Mouse (Mus musculus): Measurements from ENCODE around the gene Hoxa3.
A peak's percentile ranks its signal among the peaks of the same experiment; 100 is the strongest.

Gene Hoxa3

DNA sequence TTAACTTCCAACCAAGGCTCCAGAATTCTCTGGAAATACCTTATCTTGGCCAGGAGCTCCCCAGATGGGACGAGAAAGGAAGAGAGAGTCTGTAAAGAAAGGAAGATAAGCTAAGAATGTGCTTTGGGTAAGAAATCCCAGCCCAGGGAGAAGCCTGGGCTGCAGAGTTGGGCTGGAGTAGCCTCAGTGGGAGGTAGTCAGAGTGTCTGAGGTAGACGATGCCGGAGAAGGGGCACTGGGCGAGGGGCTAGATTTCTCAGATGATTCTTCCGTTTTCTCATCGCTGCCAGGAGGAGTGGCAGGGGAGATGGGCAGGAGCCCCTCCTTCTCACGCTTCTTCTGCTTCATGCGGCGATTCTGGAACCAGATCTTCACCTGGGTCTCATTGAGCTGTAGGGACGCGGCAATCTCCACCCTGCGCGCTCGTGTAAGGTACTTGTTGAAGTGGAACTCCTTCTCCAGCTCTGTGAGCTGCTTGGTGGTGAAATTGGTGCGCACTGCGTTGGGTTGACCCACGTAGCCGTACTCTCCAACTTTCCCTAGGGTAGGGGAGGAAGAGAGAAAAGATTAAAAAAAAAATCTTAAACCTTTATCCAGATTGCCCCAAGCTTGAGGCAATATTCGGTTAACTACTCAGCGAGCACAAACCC, 56.5 kb downstream of the Hoxa3 start:
- DNase-seq (ENCODE audit: low read depth, low spot score): no peak

DNA sequence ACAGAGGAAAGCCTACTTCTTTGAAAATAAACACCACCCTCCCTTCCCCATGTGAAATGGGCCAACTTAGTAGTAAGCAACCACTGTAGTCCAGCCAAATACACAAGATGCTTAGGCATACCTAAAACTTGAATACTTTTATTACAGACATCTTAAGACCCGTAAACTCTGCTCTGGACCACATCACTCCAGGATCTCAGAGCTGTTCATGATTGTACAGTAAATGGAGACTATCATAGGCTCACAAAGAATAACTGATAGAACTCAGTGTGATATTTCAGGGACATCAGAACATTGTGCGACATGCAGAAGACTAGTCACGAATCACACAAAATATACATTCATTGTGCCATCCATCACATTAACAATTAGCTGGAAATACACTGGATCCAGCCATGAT, 57.7 kb downstream of the Hoxa3 start:
- DNase-seq (ENCODE audit: low read depth, low spot score): no peak

DNA sequence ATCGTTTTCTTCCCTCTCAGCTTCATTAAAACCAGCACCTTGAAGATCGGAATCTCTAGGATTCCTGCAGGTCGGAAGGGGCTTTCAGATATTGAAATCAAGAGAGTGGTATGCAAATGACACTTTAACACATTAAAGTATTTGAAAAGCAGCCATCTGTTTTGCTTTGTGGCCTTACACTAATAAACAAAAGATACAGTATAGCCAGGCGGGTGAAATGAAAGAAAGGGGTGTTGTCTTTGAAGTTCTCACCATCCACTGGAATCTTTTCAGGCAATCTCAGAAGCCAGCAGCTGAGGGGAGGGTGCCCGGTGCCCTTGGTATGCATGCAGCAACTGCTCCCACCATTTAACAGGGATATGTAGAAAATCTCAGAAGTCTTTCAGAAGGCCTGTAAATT, 59.1 kb downstream of the Hoxa3 start:
- no peak for DNase-seq (ENCODE audit: low read depth, low spot score)

DNA sequence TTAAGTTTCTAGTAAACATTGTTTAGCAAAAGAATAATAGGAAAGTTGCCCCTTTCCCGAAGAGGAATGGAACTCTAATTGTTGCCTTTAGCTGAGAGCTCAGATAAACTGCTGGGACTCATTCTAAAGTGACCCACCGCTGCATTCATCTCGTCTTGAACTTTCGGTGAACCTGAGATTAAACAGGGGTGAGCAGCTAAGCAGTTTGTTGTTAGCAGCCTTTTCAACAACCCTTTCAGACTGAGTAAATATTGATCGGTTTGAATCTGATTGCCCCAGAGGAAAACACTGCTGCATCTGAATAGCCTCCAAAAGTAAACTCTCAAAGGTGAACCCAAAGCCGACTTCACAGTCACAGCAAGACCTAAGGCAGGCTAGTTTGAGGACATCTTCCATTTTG, 59.9 kb downstream of the Hoxa3 start:
- DNase-seq (ENCODE audit: low read depth, low spot score): no peak

DNA sequence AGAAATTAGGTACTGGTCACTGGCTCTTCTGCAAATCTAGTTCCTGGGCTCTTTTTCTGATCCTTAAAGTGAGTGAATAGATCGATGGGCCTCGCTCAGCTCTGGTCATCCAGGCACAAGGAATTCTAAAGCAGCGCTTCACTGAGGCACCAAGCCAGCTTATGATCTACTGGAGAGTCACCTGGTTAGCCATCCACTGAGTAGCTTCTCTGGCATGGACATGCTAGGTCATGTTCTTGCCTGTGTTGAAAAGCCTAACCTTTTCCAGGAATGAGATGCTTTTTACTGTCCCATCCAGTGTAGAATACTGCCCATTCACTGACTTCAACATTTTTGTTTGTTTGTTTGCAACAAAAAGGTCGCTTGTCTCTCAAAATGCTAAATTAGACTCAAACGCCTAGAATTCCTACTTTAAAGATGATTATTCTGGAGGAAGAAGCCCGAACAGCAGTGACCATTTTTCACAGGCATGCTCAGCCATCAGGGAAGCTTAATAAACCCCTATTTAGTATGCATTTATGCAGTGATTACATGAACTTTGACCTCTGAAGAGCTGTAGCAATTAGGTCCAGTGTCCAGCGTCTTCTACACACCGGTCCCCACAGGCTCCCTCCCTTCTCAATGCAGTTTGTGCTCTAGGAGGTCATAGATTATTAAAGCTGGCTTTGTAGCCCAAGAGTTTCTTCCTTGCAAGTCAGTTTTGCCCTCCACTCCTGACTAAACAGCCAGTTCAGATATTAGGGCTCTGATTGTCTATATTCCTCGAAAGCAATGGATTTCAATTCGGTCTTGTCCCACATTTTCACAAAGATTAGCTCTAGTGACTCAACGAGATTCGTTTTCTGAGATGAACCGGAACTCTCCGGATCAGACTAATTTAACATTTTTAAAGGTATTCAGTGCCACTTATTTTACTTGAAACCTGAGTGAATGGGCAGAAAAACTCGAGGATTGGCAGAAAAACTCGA, 60.6 kb downstream of the Hoxa3 start:
- no peak for DNase-seq (ENCODE audit: low read depth, low spot score)

DNA sequence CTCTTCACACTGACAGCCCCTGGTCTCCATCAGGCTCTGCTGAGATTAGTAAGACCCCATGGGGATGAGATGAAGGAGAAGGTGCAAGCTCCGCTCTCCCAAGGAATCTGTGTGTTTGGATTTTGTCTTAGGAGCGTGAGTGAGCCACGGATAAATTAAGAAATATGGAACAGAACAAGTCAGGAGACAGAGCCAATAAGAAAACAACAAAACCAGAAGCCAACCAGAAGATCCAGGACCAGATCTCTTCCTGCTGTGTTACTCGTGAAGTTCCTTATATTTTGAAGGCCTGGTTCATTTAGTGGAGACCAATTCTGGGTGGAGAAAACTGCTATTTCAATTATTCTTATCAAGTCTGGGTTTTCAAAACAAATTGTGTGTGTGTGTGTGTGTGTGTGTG, 61.6 kb downstream of the Hoxa3 start:
- no peak for DNase-seq (ENCODE audit: low read depth, low spot score)

DNA sequence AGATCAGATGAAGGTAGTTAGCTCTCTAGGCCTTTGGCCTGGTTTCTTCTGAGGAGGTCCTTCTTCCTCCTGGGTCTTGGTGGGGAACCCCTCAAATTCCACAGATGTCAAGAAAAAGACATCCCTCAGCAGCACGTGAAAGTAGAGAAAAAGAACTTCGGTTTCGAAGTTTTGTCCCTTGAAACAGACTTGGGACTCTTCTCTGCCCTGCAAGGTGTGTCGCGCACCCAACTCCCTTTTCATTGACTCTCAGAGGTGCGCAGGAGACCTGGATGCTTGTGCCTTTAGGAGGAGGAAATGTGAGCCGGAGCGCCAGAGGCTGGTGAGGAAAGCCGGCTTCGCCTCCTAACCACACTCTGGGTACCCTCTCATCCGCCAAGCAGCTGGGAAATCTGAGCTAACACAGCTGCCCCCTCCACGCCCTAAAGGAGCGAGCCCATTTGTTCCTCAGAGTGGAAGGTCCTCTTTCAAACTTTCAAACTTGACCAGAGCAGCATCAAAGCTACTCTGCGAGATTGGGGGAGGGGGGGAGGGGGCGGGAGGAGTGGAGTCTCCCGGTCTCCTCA, 62.7 kb downstream of the Hoxa3 start:
- no peak for DNase-seq (ENCODE audit: low read depth, low spot score)

DNA sequence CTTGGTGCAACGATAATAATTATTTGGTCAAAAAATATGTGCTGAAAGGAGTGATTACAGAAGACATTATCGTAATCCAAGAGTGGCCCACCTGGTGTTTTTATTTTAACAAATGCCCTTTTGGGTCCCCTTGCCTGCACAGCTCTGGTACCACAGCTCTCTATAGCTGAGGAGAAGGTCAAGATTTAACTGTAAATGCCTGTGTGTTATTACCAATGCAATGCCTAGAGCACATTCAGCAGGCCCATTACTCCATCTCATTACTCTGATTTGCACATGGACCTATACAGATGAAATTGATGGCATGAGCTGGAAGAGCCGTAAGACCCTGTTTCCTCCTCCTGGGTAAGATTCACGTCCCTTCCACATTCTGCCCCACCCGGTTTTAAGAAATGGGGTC, 74.0 kb downstream of the Hoxa3 start:
- DNase-seq (ENCODE audit: low read depth, low spot score): no peak

DNA sequence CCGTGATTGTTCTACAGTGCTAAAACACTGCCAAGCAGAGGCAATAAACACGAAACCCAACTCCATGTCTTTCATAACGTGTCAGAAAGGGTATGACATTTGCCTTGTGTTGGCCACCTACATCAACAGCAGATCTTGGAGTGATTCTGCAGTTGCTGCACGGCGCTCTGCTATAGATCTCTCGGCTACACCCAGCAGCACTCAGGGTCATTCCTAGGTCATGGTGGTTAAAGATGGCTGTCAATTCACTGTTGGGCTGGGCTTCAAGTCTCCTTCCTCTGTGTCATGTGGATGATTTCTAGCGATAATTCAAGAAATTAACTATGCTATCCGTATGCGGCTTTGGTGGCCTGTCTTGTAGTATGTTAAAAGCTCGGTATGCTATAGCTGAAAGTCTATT, 74.6 kb downstream of the Hoxa3 start:
- no peak for DNase-seq (ENCODE audit: low read depth, low spot score)

DNA sequence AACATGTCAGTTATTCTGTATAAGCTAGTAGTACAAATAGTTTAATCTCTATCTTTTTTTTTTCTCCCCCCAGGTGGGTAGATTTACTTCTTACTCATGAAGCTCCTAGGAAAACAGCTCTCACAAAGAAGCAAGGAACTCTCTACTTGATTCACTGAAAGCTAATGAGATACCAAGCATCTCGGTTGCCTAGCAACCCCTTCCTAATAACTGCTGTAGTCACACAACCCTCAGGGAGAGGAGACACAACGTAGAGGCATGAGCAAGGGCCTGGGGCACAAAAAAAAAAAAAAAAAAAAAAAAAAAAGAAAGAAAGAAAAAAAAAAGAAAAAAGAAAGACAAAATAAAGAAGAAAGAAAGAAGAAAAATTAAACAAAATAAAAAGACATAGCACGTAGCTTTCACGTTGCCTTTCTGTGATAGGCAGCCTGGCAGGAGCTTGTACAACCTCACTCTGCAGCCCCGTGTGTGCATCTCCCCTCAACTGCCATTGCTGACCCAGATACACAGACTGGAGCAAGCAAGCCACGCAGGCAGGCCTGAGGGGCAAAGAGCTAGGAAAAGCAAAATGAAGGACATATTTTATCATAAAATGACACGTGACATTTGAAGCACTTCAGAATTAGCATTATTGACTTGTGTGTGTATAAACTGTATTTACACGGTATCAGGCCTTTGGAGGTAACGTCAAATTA, 75.1 kb downstream of the Hoxa3 start:
- peak; percentile 43 for DNase-seq (ENCODE audit: low read depth, low spot score)

DNA sequence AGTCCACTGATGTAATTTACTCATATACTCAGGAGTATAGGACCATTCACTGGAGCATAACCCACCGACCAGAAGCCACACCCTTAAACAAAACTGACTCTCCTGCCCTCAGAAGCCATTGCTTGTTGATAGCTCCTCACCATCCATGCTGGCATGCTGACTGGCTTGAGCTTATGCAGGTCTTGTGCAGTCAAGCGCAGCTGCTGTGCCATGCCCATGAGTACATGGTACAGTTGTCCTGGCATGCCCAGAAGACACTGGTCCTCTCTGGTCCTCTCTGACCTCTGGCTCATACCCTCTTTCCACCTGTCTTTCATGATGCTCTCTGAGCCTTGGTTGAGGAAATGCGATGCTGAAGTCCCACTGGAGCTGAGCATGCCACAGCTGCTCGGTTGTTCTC, 89.5 kb downstream of the Hoxa3 start:
- no peak for DNase-seq (ENCODE audit: low read depth, low spot score)

DNA sequence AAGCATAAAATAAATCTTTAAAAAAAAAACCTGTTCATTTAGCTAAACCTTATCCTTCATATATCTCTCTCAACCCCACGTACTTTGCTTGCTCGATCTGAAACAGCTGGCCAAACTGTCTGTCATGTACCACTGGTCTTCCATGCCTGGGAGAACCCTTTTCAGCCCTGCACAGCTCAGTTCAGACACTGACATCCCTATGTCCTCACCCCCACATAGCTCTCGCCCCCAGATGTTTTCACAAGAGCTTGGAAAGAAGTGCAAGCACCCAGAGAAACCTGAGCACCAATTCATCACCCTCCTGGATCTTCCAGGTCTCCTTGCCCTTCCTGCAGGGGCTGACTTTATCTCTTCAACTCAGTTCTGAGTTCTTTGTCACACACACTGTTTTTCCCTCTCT, 92.0 kb downstream of the Hoxa3 start:
- no peak for DNase-seq (ENCODE audit: low read depth, low spot score)

Measured in brain, adult 2 months (tissue).